Mouse (Mus musculus): ENCODE measurements around the gene Dus2.

The Dus2 gene

DNA sequence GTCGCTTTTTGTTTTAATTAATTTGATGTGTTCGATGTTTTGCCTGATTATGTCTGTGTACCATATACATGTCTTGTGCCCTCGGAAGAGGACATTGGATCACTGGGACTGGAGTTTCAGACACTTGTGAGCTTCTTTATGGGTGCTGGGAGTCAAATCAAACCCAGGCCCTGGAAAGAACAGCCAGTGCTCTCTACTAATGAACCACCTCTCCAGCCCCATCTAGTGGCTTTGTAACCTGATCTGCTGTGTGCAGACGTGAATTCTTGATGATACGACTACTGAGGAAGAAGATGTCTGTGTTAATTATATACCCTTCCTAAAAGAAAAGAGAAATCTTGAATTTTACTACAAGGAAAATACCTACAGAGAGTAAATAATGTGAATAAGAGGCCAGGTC is 85.5 kb downstream of the Dus2 start:
- no peak for DNase-seq (ENCODE audit: low spot score)

DNA sequence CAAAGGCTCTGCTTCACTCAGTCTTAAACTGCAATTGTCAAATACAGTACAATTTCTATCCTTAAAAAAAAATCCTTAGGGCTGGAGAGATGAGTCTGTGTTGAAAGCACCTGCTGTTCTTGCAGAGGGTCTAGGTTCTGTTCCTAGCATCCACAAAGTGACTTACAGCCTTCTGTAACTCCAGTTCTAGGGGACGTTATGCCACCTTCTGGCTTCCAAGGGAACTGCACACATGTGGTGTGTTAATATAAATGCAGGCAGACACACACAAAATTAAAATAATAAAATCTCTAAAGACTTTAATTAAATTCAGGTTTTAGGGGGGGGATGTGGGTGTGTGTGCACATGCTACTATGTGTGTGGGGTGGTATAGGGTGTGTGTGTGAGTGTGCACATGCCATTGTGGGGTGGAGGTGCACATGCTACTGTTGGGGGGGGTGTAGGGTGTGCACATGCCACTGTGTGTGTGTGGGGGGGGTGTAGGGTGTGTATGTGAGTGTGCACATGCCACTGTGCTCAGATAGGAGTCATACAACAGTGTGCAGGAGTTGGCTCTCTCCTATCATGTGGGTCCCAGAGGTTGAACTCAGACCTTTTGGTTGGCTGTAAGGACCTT is 86.4 kb downstream of the Dus2 start:
- DNase-seq (ENCODE audit: low spot score), result no peak

DNA sequence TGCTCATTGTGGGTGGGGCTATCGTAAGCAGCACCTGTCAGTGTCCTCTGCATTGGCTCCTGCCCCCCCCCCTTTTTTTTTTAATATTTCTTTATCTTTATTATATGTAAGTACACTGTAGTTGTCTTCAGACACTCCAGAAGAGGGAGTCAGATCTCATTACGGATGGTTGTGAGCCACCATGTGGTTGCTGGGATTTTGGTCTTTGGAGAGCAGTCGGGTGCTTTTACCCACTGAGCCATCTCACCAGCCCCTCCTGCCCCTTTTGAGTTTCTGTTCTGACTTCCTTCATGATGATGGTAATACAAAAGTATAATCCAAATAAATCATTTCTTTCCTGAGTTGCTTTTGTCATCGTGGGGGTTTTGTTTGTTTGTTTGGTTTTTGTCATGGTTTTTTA is 111.2 kb downstream of the Dus2 start:
- DNase-seq (ENCODE audit: low spot score), result no peak
